Mouse (Mus musculus) ES-Bruce4 (cell line): ENCODE results near the gene Agfg2.

Experiments
- CTCF ChIP-seq: IDR thresholded peaks from one replicate; pipeline ENCODE4 v1.8.1; 2011; ENCODE audit warnings: low read depth, low read length
- EP300 ChIP-seq: IDR thresholded peaks from 2 replicates; pipeline ENCODE4 v1.6.1; 2011; ENCODE audit warnings: low read depth, low read length; ENCODE audit not compliant: insufficient read depth
- POLR2A ChIP-seq: IDR thresholded peaks from one replicate; pipeline ENCODE4 v1.8.1; 2011; ENCODE audit warnings: low read length; ENCODE audit not compliant: insufficient read depth

DNA sequence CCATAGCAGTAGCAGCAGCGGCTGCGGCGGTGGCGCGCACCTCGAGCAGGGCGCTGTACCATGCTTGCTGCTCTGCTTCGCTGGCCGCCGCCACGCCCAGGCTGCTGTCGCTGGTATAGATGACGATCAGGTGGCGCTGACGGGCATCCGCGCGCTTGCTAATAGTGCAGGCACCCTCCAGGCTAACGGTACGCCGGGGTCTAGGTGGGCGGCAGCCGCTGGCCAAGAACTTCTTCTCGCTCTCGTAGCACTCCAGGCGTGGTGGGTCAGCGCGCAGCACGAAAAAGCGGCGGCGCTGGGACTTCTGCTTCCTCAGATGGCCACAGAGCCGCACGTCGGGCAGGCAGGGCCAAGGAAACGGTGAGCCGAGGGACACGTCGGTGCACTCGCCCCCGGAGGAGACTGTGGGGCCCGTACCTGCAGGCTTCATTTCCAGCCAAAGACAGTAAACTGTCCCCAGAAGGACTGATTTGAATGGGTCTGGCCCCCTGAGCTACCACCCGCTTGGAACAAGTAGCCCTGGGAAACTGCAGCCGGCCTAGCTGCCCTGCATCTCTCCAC is 39.4 kb downstream of the Agfg2 start:
- TF ChIP-seq CTCF (no peak), POLR2A (no peak), EP300 (no peak)
